Mouse (Mus musculus): Measurements from ENCODE around the gene Irgc1. TPM values are rescaled to one million over a fixed set of nuclear protein-coding genes. Genes with fewer than 3 reads are reported as not detected.
A peak's percentile ranks its signal among the peaks of the same experiment; 100 is the strongest.

Gene Irgc1
- total and polyA plus RNA-seq, 2 experiments from 2014 or later = not detected

DNA sequence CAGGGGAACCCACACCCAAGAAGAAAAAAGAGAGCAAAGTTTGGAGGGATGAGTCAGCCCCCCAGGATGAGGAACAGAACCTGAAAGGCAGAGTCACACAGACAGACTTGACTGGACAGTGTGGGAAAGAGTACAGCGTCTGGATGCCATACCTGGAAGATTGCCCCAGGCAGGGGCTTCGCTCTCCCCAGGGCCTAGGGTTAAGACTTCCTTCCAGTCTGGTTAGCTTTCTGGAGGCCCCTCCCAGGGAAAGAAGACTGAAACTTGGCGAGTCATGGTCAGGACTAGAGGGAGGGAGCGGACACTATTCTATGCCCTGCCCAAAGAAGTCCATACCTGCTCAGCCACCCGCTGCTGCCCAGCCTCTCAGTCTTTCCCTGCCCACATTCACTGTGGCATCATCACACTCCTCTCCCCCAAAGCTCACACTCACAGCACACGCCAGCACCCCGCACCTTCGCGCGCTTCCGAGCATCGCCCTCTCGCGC lies 28.9 kb upstream of the Irgc1 start:
- Histone ChIP-seq H3K4me3 (ENCODE audit: low read depth, low read length) (peak overlapping the region; percentile 70), H3K4me2 (ENCODE audit: low read depth, low read length, poor library complexity, severe bottlenecking) (peak overlapping the region; percentile 75), H3K4me1 (ENCODE audit: insufficient read depth, low read length) (peaks cover 20% of the 10 kb centered on the region), H3K36me3 (ENCODE audit: insufficient read depth, low read length) (no peaks in the 10 kb centered on the region), H3K27me3 (ENCODE audit: insufficient read depth, low read length) (no peaks in the 10 kb centered on the region), H3K9ac (replicated peaks; ENCODE audit: low read length, poor library complexity, severe bottlenecking) (peak overlapping the region; percentile 96), H3K27ac (ENCODE audit: low read depth, low read length) (peak overlapping the region; percentile 86), H3K9me3 (ENCODE audit: low read length) (no peaks in the 10 kb centered on the region)
- DNase-seq (ENCODE audit: low spot score) (no peak), ATAC-seq (ENCODE audit: low FRiP score) (peak; percentile 48)
- 8% methylated on average over 14 of the region's 14 CpGs for WGBS
- no peak for TF ChIP-seq CTCF (IDR thresholded peaks at IDR 0.05)

DNA sequence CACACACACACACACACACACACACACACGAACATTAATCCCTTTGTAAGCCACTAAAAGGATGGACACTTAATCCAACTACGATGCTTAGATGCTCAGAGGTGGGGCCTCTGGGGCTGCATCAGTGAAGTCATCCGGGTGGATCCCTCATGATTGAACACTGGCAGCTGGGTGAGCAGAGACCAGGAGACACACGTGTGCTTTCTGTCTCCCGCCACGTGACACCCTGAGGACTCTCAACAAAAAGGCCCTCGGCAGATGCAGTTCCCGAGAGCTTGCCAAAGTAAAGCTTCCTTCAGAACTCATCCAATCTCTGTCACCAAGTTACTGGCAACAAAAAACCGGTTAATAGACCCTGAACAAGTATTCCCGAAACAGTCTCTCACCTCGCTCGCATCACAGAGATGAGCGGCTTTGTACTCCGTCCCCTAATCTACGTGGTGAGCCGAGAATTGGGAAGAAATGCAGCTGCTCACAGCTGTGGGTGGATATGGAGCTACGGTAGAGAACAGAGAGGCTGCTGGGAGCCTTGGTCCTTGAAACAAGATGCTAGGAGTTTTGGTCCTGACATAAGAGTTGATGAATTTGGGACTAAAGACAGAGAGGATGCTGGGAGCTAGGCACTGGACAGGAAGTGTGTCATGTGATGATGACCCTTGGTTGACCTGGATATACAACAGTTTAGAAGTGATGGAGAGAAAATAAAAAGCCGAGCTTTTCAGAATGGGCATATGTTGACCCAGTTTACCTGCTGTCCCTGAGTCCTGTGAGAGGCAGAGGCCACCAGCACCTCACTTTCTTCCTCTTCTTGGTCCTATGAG lies 28.2 kb upstream of the Irgc1 start:
- ATAC-seq (ENCODE audit: low FRiP score) = no peak
- Histone ChIP-seq H3K27me3 (ENCODE audit: insufficient read depth, low read length) (no peaks in the 10 kb centered on the region), H3K36me3 (ENCODE audit: insufficient read depth, low read length) (no peaks in the 10 kb centered on the region), H3K4me2 (ENCODE audit: low read depth, low read length, poor library complexity, severe bottlenecking) (peak overlapping the region; percentile 75), H3K4me1 (ENCODE audit: insufficient read depth, low read length) (peaks cover 13% of the 10 kb centered on the region), H3K9ac (replicated peaks; ENCODE audit: low read length, poor library complexity, severe bottlenecking) (no peak overlapping the region), H3K27ac (ENCODE audit: low read depth, low read length) (no peak overlapping the region), H3K4me3 (ENCODE audit: low read depth, low read length) (peak overlapping the region; percentile 70), H3K9me3 (ENCODE audit: low read length) (no peaks in the 10 kb centered on the region)
- no peak for TF ChIP-seq CTCF (IDR thresholded peaks at IDR 0.05)
- 40% methylated on average over 18 of the region's 18 CpGs for WGBS
- DNase-seq (ENCODE audit: low spot score) = peak; percentile 46

DNA sequence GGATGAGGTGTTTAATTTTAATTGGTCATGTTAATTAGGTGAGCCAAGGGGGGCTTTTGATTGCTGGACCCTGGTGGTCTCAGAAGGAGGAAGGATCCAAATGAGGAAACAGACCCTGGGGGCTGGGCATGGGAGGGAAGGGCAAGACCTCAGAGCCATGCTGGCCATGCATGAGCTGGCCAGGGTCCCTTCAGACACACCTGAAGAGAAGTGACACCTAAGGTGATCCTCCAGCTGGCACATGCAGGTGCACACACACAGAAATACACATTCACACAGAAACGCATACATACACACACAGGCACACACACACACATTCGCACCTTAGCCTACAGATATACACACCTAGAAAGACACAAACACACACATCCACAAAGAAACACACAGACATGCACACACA lies 27.6 kb upstream of the Irgc1 start:
- no peak for DNase-seq (ENCODE audit: low spot score)
- H3K27me3 ChIP-seq (ENCODE audit: insufficient read depth, low read length) = no peaks in the 10 kb centered on the region
- WGBS = 90% methylated on average over 2 of the region's 2 CpGs
- H3K4me1 ChIP-seq (ENCODE audit: insufficient read depth, low read length) = peaks cover 8% of the 10 kb centered on the region
- no peak overlapping the region for H3K4me3 ChIP-seq (ENCODE audit: low read depth, low read length)
- no peak for ATAC-seq (ENCODE audit: low FRiP score)
- peak overlapping the region; percentile 75; the same call in 1 of the 2 replicates for H3K4me2 ChIP-seq (ENCODE audit: low read depth, low read length, poor library complexity, severe bottlenecking)
- H3K9me3 ChIP-seq (ENCODE audit: low read length) = no peaks in the 10 kb centered on the region
- H3K9ac ChIP-seq (replicated peaks; ENCODE audit: low read length, poor library complexity, severe bottlenecking) = no peak overlapping the region
- no peaks in the 10 kb centered on the region for H3K36me3 ChIP-seq (ENCODE audit: insufficient read depth, low read length)
- H3K27ac ChIP-seq (ENCODE audit: low read depth, low read length) = no peak overlapping the region
- TF ChIP-seq CTCF (IDR thresholded peaks at IDR 0.05) = no peak

DNA sequence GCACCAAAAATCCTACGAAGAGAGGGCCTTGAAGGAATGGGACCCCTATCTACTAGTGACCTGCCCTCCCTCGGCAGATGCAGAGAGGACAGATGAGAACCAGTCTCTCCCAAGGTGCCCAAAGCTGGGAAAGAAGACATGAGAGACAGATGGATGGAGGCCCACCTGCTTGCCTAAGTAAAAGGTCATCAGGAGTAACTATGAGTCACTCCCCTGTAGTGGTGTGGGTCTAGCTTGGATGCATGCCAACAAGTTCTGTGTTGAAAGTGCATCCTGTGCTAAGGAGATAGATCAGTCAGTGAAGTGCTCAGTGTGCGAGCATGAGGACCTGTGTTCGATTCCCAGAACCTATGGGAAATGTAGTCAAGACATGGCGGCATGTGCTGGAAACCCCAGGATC lies 26.8 kb upstream of the Irgc1 start:
- no peaks in the 10 kb centered on the region for H3K36me3 ChIP-seq (ENCODE audit: insufficient read depth, low read length)
- TF ChIP-seq CTCF (IDR thresholded peaks at IDR 0.05) = no peak
- WGBS = 88% methylated on average over 5 of the region's 5 CpGs

DNA sequence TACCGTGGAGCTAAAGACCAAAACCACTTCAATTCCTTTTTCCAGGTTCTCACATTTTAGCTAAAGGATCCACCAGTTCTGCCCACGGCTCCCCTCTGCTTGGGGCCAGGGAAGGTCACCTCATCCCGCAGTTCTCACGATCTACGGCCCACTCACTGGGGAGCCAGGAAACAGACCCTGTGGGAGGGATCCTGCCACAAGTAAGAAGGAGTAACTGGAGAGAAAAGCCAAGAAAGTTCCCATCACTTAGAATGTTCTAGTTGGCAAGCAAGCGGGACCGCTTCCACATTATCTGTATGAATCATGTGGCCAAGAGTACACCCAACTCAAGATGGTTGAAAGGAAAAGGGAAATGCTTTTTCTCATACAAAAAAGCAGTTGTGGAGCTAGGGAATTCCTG lies 24.8 kb upstream of the Irgc1 start:
- Histone ChIP-seq H3K4me1 (ENCODE audit: insufficient read depth, low read length) (no peaks in the 10 kb centered on the region; the same call in 1 of the 2 replicates), H3K9ac (replicated peaks; ENCODE audit: low read length, poor library complexity, severe bottlenecking) (no peak overlapping the region), H3K27ac (ENCODE audit: low read depth, low read length) (no peak overlapping the region), H3K27me3 (ENCODE audit: insufficient read depth, low read length) (no peaks in the 10 kb centered on the region), H3K4me2 (ENCODE audit: low read depth, low read length, poor library complexity, severe bottlenecking) (no peak overlapping the region), H3K9me3 (ENCODE audit: low read length) (no peaks in the 10 kb centered on the region), H3K36me3 (ENCODE audit: insufficient read depth, low read length) (no peaks in the 10 kb centered on the region), H3K4me3 (ENCODE audit: low read depth, low read length) (no peak overlapping the region)
- ATAC-seq (ENCODE audit: low FRiP score) (no peak), DNase-seq (ENCODE audit: low spot score) (no peak)
- WGBS = 83% methylated on average over 7 of the region's 7 CpGs
- TF ChIP-seq CTCF (IDR thresholded peaks at IDR 0.05) = no peak

More for the DNA sequence above, 26.8 kb upstream of the Irgc1 start:
- H3K9me3 ChIP-seq (ENCODE audit: low read length) = no peaks in the 10 kb centered on the region
- peaks cover 3% of the 10 kb centered on the region; the same call in 1 of the 2 replicates for H3K4me1 ChIP-seq (ENCODE audit: insufficient read depth, low read length)
- no peak for DNase-seq (ENCODE audit: low spot score)
- H3K4me3 ChIP-seq (ENCODE audit: low read depth, low read length) = no peak overlapping the region
- no peak for ATAC-seq (ENCODE audit: low FRiP score)
- H3K27ac ChIP-seq (ENCODE audit: low read depth, low read length) = no peak overlapping the region
- no peaks in the 10 kb centered on the region for H3K27me3 ChIP-seq (ENCODE audit: insufficient read depth, low read length)
- H3K9ac ChIP-seq (replicated peaks; ENCODE audit: low read length, poor library complexity, severe bottlenecking) = no peak overlapping the region
- H3K4me2 ChIP-seq (ENCODE audit: low read depth, low read length, poor library complexity, severe bottlenecking) = no peak overlapping the region

DNA sequence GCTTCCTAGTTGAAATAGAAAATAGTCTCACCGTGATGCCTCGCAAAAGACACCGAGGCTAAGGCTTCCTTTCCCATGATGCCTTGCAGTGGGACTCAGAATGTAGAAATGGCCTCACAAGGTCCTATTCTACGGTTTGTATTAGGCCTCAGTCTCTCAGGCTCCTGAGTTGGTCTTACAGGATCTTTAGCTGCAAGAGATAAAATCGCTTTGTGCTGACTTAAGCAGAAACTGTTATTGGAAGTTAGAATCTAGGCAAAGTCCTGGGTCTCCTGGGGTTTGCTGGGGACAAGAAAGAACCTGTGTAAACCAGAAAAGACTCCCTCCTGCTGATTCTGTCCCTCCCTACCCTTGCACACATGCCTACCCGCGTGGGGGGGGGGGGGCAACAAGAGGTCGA lies 24.2 kb upstream of the Irgc1 start:
- WGBS = 78% methylated on average over 8 of the region's 8 CpGs
- H3K9ac ChIP-seq (replicated peaks; ENCODE audit: low read length, poor library complexity, severe bottlenecking) = no peak overlapping the region
- no peaks in the 10 kb centered on the region for H3K27me3 ChIP-seq (ENCODE audit: insufficient read depth, low read length)
- H3K36me3 ChIP-seq (ENCODE audit: insufficient read depth, low read length) = no peaks in the 10 kb centered on the region
- H3K9me3 ChIP-seq (ENCODE audit: low read length) = no peaks in the 10 kb centered on the region
- no peak for TF ChIP-seq CTCF (IDR thresholded peaks at IDR 0.05)
- H3K27ac ChIP-seq (ENCODE audit: low read depth, low read length) = no peak overlapping the region
- H3K4me1 ChIP-seq (ENCODE audit: insufficient read depth, low read length) = no peaks in the 10 kb centered on the region; the same call in 1 of the 2 replicates
- no peak overlapping the region for H3K4me2 ChIP-seq (ENCODE audit: low read depth, low read length, poor library complexity, severe bottlenecking)
- ATAC-seq (ENCODE audit: low FRiP score) = no peak
- H3K4me3 ChIP-seq (ENCODE audit: low read depth, low read length) = no peak overlapping the region
- DNase-seq (ENCODE audit: low spot score) = no peak

All from midbrain, postnatal 0 days (tissue).